Mouse (Mus musculus) cerebellum, adult 2 months (tissue): ENCODE data around the gene E2f6. TPM values are rescaled to one million over a fixed set of nuclear protein-coding genes. Genes with fewer than 3 reads are reported as not detected.

Experiments used
- DNase-seq, 2 experiments: peaks; one replicate each; pipeline ENCODE4 v3.0.0; 2021
- H3K27ac ChIP-seq: fragments of 200-500 bp; 2 replicates; pipeline ENCODE4 v1.5.1; 2012; ENCODE audit warnings: low read length, control low read depth, inconsistent platforms; ENCODE audit not compliant: insufficient read depth
- H3K27me3 ChIP-seq: fragments of 200-500 bp; 2 replicates; pipeline ENCODE4 v1.6.1; 2012; ENCODE audit warnings: inconsistent platforms, mild to moderate bottlenecking, low read length, moderate library complexity; ENCODE audit not compliant: control insufficient read depth, insufficient read depth
- H3K4me1 ChIP-seq: fragments of 200-500 bp; 2 replicates; pipeline ENCODE4 v1.6.1; 2011; ENCODE audit warnings: low read length; ENCODE audit not compliant: control insufficient read depth, insufficient read depth
- H3K4me3 ChIP-seq: fragments of 200-500 bp; replicated peaks from 2 replicates; pipeline ENCODE3; 2011; ENCODE audit warnings: mild to moderate bottlenecking, low read depth, low read length, control low read depth; ENCODE audit not compliant: insufficient read depth
- CTCF ChIP-seq: fragments of 200-500 bp; IDR thresholded peaks from 2 replicates; pipeline ENCODE4 v1.5.1; 2011; ENCODE audit warnings: low read depth, mild to moderate bottlenecking, control low read depth, low read length, moderate library complexity, borderline replicate concordance; ENCODE audit not compliant: insufficient read depth
- POLR2A ChIP-seq: fragments of 200-500 bp; IDR thresholded peaks from 2 replicates; pipeline ENCODE4 v1.6.1; 2011; ENCODE audit warnings: low read length, control low read depth, borderline replicate concordance; ENCODE audit not compliant: insufficient read depth
- WGBS: fragments of 180-500 bp; shearing (Covaris S2); methylation state at CpG from one replicate; pipeline ENCODE4 v1.1.7; 2018; 5-methylcytosine and 5-hydroxymethylcytosine counted together
- polyA plus RNA-seq: library from polyadenylated mRNA; depleted of rRNA; stranded (reverse); fragments of >200 nt; gene quantifications from 2 replicates; pipeline ENCODE4 v1.2.3, GENCODE M21; 2012

E2f6 gene
- polyA plus RNA-seq, 1 experiment: 62.2 TPM

DNA sequence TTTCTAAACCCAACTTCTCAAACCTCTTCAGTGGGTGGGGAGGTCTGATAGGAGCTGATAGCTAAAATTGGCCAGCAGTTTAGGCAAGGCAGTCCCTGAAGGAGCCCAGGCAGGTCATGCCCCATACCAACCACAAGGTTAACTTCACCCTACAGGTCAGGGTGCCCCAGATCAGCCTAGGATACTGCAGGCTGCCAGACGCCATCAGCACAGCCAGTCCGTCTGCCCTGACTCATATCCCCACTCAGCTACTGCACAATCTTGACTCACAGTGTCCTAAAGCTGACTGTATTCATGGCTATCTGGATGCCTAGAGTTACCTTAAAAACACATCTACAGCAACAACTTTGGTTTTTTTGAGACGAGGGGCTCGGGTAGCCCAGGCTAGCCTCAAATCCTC is 20.3 kb upstream of the E2f6 start:
- no peak overlapping the region for H3K4me3 ChIP-seq
- TF ChIP-seq POLR2A: no peak
- no peak for TF ChIP-seq CTCF
- no peak overlapping the region for H3K27ac ChIP-seq
- H3K4me1 ChIP-seq: no peaks in the 10 kb centered on the region
- no peak for DNase-seq
- 56% methylated on average over 4 of the region's 4 CpGs for WGBS
- no peaks in the 10 kb centered on the region for H3K27me3 ChIP-seq

DNA sequence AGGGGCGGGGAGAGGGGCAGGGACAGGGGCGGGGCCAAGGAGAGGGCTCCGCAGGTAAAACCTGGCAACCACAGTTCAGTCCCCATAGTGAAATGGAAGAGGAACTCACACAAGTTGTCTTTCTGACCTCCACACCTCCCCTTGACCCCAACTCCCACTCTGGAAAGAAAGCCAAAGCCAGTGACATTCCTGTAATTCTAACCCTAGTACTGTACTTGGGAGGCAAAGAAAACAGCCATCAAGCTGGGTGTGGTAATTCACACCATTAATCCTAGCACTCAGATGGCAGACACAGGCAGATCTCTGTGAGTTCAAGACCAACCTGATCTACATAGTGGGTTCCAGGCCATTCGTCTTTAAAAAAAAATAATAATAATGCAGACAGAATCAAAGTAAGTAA is 17.4 kb upstream of the E2f6 start:
- Histone ChIP-seq H3K27ac (no peak overlapping the region), H3K27me3 (no peaks in the 10 kb centered on the region), H3K4me1 (no peaks in the 10 kb centered on the region), H3K4me3 (no peak overlapping the region)
- WGBS: 88% methylated on average over 4 of the region's 4 CpGs
- TF ChIP-seq CTCF: no peak
- no peak for TF ChIP-seq POLR2A
- DNase-seq: no peak

DNA sequence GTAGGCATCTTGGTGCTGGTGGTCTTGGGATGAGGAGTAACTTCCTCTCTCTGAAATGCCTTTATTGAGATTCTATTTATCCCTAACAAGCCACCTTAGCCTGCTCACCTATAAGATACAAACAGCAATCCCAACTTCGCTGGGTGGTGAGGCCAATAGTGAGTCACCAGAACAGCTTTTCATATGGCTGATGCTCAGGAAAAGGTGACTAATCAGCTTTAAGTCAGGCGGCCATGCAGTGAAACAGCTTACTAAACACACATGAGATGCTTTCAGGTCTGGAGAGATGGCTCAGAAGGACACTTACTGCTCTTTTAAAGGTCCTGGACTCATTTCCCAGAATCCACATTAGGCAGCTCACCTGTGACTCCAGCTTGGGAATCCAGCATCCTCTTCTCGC is 15.0 kb upstream of the E2f6 start:
- Histone ChIP-seq H3K4me3 (no peak overlapping the region), H3K27ac (no peak overlapping the region), H3K4me1 (peaks cover 4% of the 10 kb centered on the region; the same call in 1 of the 2 replicates), H3K27me3 (no peaks in the 10 kb centered on the region; the same call in 1 of the 2 replicates)
- DNase-seq: no peak
- WGBS: 88% methylated on average over 3 of the region's 3 CpGs
- no peak for TF ChIP-seq POLR2A
- TF ChIP-seq CTCF: no peak

DNA sequence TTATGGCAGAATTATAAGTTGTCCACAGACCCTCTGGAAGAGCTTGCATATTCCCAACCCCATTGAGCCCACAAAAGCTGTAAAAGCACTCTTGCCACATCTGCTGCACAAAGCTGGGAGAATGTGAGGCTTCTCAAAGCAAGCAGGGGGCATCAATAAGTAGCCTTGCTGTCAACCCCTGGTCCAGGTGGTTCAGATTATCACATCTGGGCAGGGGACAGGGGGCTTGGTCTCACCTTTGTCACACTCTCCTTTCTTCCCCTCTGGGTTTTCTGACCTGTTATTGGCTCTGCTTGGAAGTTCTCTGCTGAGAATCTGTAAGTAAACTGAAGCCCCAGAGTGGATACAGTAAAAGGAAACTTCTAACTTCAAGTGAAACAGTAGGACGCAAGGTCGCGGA is 11.9 kb upstream of the E2f6 start:
- H3K4me3 ChIP-seq: no peak overlapping the region
- no peak for DNase-seq
- H3K27me3 ChIP-seq: no peaks in the 10 kb centered on the region; the same call in 1 of the 2 replicates
- peaks cover 4% of the 10 kb centered on the region; the same call in 1 of the 2 replicates for H3K4me1 ChIP-seq
- 73% methylated on average over 3 of the region's 3 CpGs for WGBS
- H3K27ac ChIP-seq: no peak overlapping the region
- no peak for TF ChIP-seq POLR2A
- no peak for TF ChIP-seq CTCF

DNA sequence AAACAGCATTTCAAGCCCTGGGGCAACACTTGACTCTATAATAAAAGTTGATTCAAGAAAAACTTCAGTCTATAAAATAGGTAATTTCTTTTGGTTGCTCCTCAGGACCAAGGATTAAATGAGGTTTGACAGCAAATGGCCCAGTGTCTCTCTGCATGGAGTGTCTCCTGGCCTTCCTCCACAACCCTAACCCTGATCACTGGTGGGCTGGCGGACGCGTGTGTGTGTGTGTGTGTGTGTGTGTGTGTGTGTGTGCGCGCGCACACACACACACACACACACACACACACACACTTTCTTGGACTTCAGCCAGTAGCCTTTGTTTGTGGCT is 10.9 kb upstream of the E2f6 start:
- no peak for TF ChIP-seq CTCF
- TF ChIP-seq POLR2A: no peak
- Histone ChIP-seq H3K4me1 (peaks cover 4% of the 10 kb centered on the region; the same call in 1 of the 2 replicates), H3K27ac (no peak overlapping the region), H3K27me3 (no peaks in the 10 kb centered on the region; the same call in 1 of the 2 replicates), H3K4me3 (no peak overlapping the region)
- no peak for DNase-seq
- 14% methylated on average over 6 of the region's 6 CpGs for WGBS

DNA sequence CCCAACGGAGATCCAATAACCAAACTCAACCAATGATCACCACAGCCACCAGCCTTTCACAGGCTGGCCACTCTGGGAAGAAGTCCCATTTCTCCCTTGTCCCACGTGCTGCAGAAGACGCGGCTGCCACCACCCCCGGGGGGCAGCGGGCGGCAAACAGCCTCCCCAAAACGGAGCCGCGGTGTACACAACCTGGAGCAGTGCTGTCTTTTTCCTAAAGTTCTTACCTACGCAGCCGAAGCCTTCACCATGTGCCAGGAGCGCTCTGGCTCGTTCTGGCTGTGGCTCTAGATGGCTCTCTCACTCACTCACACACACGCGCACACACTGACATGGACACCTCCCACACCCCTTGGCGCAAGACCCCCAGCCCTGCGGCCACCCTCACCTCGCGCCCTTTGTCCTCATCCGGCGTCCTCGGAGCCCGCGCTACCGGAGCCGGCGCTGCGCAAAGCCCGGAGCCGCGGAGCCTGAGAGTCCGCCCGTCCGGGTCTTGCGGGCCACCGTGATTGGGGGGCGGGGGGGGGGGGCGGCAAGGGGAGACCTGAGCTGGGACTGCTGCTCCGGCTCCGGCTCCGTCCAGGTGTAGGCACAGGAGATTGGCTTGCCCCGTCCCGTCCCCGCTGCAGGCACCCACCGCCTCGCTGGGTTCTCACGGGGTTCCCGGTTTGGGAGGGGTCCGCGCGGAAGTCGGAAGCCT is 10.4 kb upstream of the E2f6 start, which contains the start of gene Greb1:
Gene Greb1 (minus strand): TSS at position 628 of the 700 bp plus-strand sequence.
- TF ChIP-seq CTCF: no peak
- no peak for TF ChIP-seq POLR2A
- WGBS: under 1% methylated on average over 52 of the region's 53 CpGs

DNA sequence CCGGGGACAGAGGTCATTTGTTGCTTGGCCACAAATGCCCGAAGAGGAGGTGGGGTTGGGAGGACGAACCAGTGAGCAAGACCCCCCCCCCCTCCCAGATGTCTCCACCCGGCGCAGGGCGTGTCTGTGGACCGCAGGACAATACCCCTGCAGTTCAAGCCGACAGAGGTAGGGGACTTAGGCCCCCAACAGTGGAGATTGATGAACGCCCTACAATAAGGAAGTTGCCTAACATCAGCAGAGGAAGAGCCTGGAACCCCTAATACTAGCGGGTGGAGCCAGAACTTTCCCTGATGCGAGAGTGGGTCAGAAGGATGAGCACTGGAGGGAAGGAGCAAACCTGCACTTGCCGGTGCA is 9.8 kb upstream of the E2f6 start:
- 3% methylated on average over 12 of the region's 12 CpGs for WGBS
- Histone ChIP-seq H3K27me3 (no peaks in the 10 kb centered on the region; the same call in 1 of the 2 replicates), H3K27ac (no peak overlapping the region), H3K4me3 (no peak overlapping the region), H3K4me1 (peaks cover 4% of the 10 kb centered on the region; the same call in 1 of the 2 replicates)
- TF ChIP-seq CTCF (no peak), POLR2A (no peak)
- no peak for DNase-seq

More for the DNA sequence above, 10.4 kb upstream of the E2f6 start, which contains the start of gene Greb1:
- Histone ChIP-seq H3K27me3 (no peaks in the 10 kb centered on the region; the same call in 1 of the 2 replicates), H3K4me3 (peak within 1 kb of the TSS; percentile 32), H3K4me1 (peaks cover 4% of the 10 kb centered on the region; the same call in 1 of the 2 replicates), H3K27ac (no peak within 1 kb of the TSS)
- no peak for DNase-seq
